30 mouse cellular contexts compared by ENCODE assay signal in genomic region chr5:32682475-32682874, GRCm38 (mm10).
DNase-seq lines count a peak whose midpoint lies in the region; ATAC-seq and TF ChIP-seq lines count a peak whose summit lies in the region.
"Had no signal": no experiment of that assay in that cellular context is flagged by ENCODE, and none has a peak within 500 bp of the region (broad histone marks: within the 10 kb centered on the region; RNA-seq: fewer than 3 reads in every experiment).

No protein-coding gene starts in this region.

- H3K4me1 ChIP-seq in embryonic facial prominence, embryonic 12.5 days = no peaks in the 10 kb centered on the region
- no peaks in the 10 kb centered on the region for H3K4me1 ChIP-seq in embryonic facial prominence, embryonic 10.5 days
- H3K4me1 ChIP-seq in kidney, adult 2 months (ENCODE audit: control insufficient read depth, insufficient read depth, low read length) = 0 out of 2 replicates have a peak, but pooled peaks cover 3% of the 10 kb centered on the region
- no peaks in the 10 kb centered on the region for H3K4me1 ChIP-seq in kidney, embryonic 16.5 days (ENCODE audit: insufficient read depth, low read length)
- H3K4me1 ChIP-seq: embryonic facial prominence, embryonic 13.5 days; embryonic facial prominence, embryonic 15.5 days; forebrain, embryonic 12.5 days had no signal

- DNase-seq in embryonic facial prominence, embryonic 10.5 days (ENCODE audit: low spot score) = no peak
- DNase-seq in kidney, adult 2 months = peak; percentile 30
- DNase-seq in lung, postnatal 25 days (ENCODE audit: low spot score) = peak; percentile 8
- DNase-seq in lung, postnatal 4 days = no peak
- DNase-seq in adipocyte (ENCODE audit: low spot score) = peak; percentile 34
- DNase-seq: adrenal gland, adult 2 months; adrenal gland, postnatal 10 days; adrenal gland, postnatal 25 days; B cell, adult 2 months; cerebellum, adult 11 months; cerebellum, adult 18-20 months; cerebellum, adult 8-10 months; cerebellum, adult 9-11 months; cerebellum, postnatal 14 days; cerebellum, postnatal 36 days; embryo, embryonic 11 days had no signal

- H3K36me3 ChIP-seq in embryonic facial prominence, embryonic 12.5 days = peaks cover 5% of the 10 kb centered on the region; the same call in 1 of the 2 replicates
- peaks cover 28% of the 10 kb centered on the region for H3K36me3 ChIP-seq in embryonic facial prominence, embryonic 10.5 days (replicated peaks)
- peaks cover 3% of the 10 kb centered on the region for H3K36me3 ChIP-seq in kidney, adult 2 months (ENCODE audit: control insufficient read depth, insufficient read depth, low read length)
- H3K36me3 ChIP-seq in kidney, embryonic 16.5 days (ENCODE audit: insufficient read depth, low read length) = peaks cover 11% of the 10 kb centered on the region

- H3K9me3 ChIP-seq in embryonic facial prominence, embryonic 12.5 days = no peaks in the 10 kb centered on the region
- H3K9me3 ChIP-seq in embryonic facial prominence, embryonic 10.5 days = no peaks in the 10 kb centered on the region
- H3K9me3 ChIP-seq in kidney, embryonic 16.5 days (ENCODE audit: low read length) = no peaks in the 10 kb centered on the region
- H3K9me3 ChIP-seq: embryonic facial prominence, embryonic 13.5 days; embryonic facial prominence, embryonic 15.5 days; forebrain, embryonic 10.5 days; forebrain, embryonic 12.5 days; G1E had no signal

- no peak overlapping the region for H3K9ac ChIP-seq in embryonic facial prominence, embryonic 12.5 days
- H3K9ac ChIP-seq in kidney, embryonic 16.5 days (replicated peaks; ENCODE audit: low read length) = no peak overlapping the region
- H3K9ac ChIP-seq: embryonic facial prominence, embryonic 13.5 days; embryonic facial prominence, embryonic 15.5 days; forebrain, embryonic 12.5 days had no signal

- no peak for ATAC-seq in embryonic facial prominence, embryonic 12.5 days (ENCODE audit: insufficient number of reproducible peaks, insufficient read depth, low FRiP score, low TSS enrichment)
- ATAC-seq in kidney, embryonic 16.5 days (ENCODE audit: low FRiP score, low TSS enrichment) = no peak
- ATAC-seq: activated CD4-positive, CD25-positive, alpha-beta regulatory T cell, adult 4 months; CD4-positive, CD25-positive, alpha-beta regulatory T cell, adult 4 months; forebrain, embryonic 14.5 days; forebrain, embryonic 16.5 days; Patski had no signal

- 0 out of 2 replicates have a peak overlapping the region, but pooled peaks have one; percentile 23 for H3K27ac ChIP-seq in embryonic facial prominence, embryonic 12.5 days
- no peak overlapping the region for H3K27ac ChIP-seq in embryonic facial prominence, embryonic 10.5 days (replicated peaks)
- peak overlapping the region; percentile 50; the same call in 1 of the 2 replicates for H3K27ac ChIP-seq in kidney, adult 2 months (ENCODE audit: insufficient read depth, low read depth, low read length)
- no peak overlapping the region for H3K27ac ChIP-seq in kidney, embryonic 16.5 days (ENCODE audit: low read length)
- H3K27ac ChIP-seq: embryonic facial prominence, embryonic 13.5 days; embryonic facial prominence, embryonic 15.5 days; forebrain, embryonic 10.5 days; forebrain, embryonic 12.5 days had no signal

- no peak overlapping the region for H3K4me2 ChIP-seq in embryonic facial prominence, embryonic 12.5 days (replicated peaks)
- no peak overlapping the region for H3K4me2 ChIP-seq in kidney, embryonic 16.5 days (replicated peaks; ENCODE audit: low read depth, low read length)
- H3K4me2 ChIP-seq: embryonic facial prominence, embryonic 13.5 days; embryonic facial prominence, embryonic 15.5 days; forebrain, embryonic 12.5 days had no signal

- TF ChIP-seq POLR2A in kidney, adult 2 months (IDR thresholded peaks at IDR 0.05; ENCODE audit: low read depth, low read length) = no peak

- H3K27me3 ChIP-seq in embryonic facial prominence, embryonic 12.5 days = no peaks in the 10 kb centered on the region
- no peaks in the 10 kb centered on the region for H3K27me3 ChIP-seq in embryonic facial prominence, embryonic 10.5 days (replicated peaks; ENCODE audit: low read depth, poor library complexity, severe bottlenecking)
- no peaks in the 10 kb centered on the region for H3K27me3 ChIP-seq in kidney, adult 2 months (replicated peaks; ENCODE audit: control insufficient read depth, insufficient read depth, low read length)
- no peaks in the 10 kb centered on the region for H3K27me3 ChIP-seq in kidney, embryonic 16.5 days (ENCODE audit: insufficient read depth, low read length)
- H3K27me3 ChIP-seq: CH12.LX; embryonic facial prominence, embryonic 13.5 days; embryonic facial prominence, embryonic 15.5 days; forebrain, embryonic 12.5 days; Patski had no signal

- no peak overlapping the region for H3K4me3 ChIP-seq in embryonic facial prominence, embryonic 12.5 days
- no peak overlapping the region for H3K4me3 ChIP-seq in embryonic facial prominence, embryonic 10.5 days
- H3K4me3 ChIP-seq in kidney, adult 2 months (ENCODE audit: insufficient read depth, low read depth, low read length) = no peak overlapping the region
- H3K4me3 ChIP-seq in kidney, embryonic 16.5 days (ENCODE audit: low read length) = no peak overlapping the region
- H3K4me3 ChIP-seq: embryonic facial prominence, embryonic 13.5 days; embryonic facial prominence, embryonic 15.5 days; erythroblast, embryonic 14.5 days; forebrain, embryonic 10.5 days; forebrain, embryonic 12.5 days had no signal

- WGBS in embryonic facial prominence, embryonic 12.5 days = 31% methylated on average over 2 of the region's 2 CpGs
- WGBS in embryonic facial prominence, embryonic 10.5 days = 32% methylated on average over 2 of the region's 2 CpGs
- 55% methylated on average over 2 of the region's 2 CpGs for WGBS in kidney, adult 2 months
- WGBS in kidney, embryonic 16.5 days = 61% methylated on average over 2 of the region's 2 CpGs

- no peak for TF ChIP-seq CTCF in kidney, adult 2 months (conservative IDR thresholded peaks at IDR 0.05; ENCODE audit: insufficient read depth, insufficient read length, low read depth, low read length)

Comparison
In these comparisons a context has a peak if more than half of its experiments do, and no peak if none do; other contexts are left out.
1. H3K27ac ChIP-seq: peak in embryonic facial prominence, embryonic 12.5 days (single experiment) and kidney, adult 2 months (single experiment); none in embryonic facial prominence, embryonic 10.5 days (single experiment) and kidney, embryonic 16.5 days (single experiment).
2. DNase-seq: peak in kidney, adult 2 months (single experiment), lung, postnatal 25 days (single experiment) and adipocyte (single experiment); none in embryonic facial prominence, embryonic 10.5 days (single experiment) and lung, postnatal 4 days (0 of 2).